8 mouse cellular contexts compared by ENCODE assay signal in genomic region chr2:27599061-27599768, GRCm38 (mm10).
A peak's percentile ranks its signal among the peaks of the same experiment; 100 is the strongest.
DNase-seq lines count a peak whose midpoint lies in the region; ATAC-seq and TF ChIP-seq lines count a peak whose summit lies in the region.

No protein-coding gene starts in this region.

- 0 out of 2 replicates have a peak, but pooled peaks cover 6% of the 10 kb centered on the region for H3K27me3 ChIP-seq in forebrain, embryonic 15.5 days
- peaks cover 48% of the 10 kb centered on the region for H3K27me3 ChIP-seq in forebrain, embryonic 12.5 days
- H3K27me3 ChIP-seq in lung, embryonic 14.5 days (ENCODE audit: insufficient read depth, low read length) = no peaks in the 10 kb centered on the region

- H3K4me1 ChIP-seq in forebrain, embryonic 15.5 days = 0 out of 2 replicates have a peak, but pooled peaks cover 5% of the 10 kb centered on the region
- no peaks in the 10 kb centered on the region for H3K4me1 ChIP-seq in forebrain, embryonic 12.5 days
- no peaks in the 10 kb centered on the region for H3K4me1 ChIP-seq in lung, embryonic 14.5 days (ENCODE audit: insufficient read depth)

- H3K36me3 ChIP-seq in forebrain, embryonic 15.5 days = no peaks in the 10 kb centered on the region
- no peaks in the 10 kb centered on the region for H3K36me3 ChIP-seq in forebrain, embryonic 12.5 days (replicated peaks)
- H3K36me3 ChIP-seq in lung, embryonic 14.5 days (ENCODE audit: insufficient read depth) = no peaks in the 10 kb centered on the region

- no peak overlapping the region; the same call in 1 of the 2 replicates for H3K27ac ChIP-seq in forebrain, embryonic 15.5 days (replicated peaks)
- H3K27ac ChIP-seq in forebrain, embryonic 12.5 days = no peak overlapping the region
- H3K27ac ChIP-seq in lung, embryonic 14.5 days (ENCODE audit: low read depth) = no peak overlapping the region

- H3K9me3 ChIP-seq in forebrain, embryonic 15.5 days = no peaks in the 10 kb centered on the region
- H3K9me3 ChIP-seq in forebrain, embryonic 12.5 days = no peaks in the 10 kb centered on the region
- no peaks in the 10 kb centered on the region for H3K9me3 ChIP-seq in lung, embryonic 14.5 days (ENCODE audit: low read depth, low read length)

- H3K4me2 ChIP-seq in forebrain, embryonic 15.5 days (replicated peaks) = no peak overlapping the region
- no peak overlapping the region for H3K4me2 ChIP-seq in forebrain, embryonic 12.5 days
- H3K4me2 ChIP-seq in lung, embryonic 14.5 days = no peak overlapping the region

- no peak for TF ChIP-seq CTCF in lung, embryonic 14.5 days (IDR thresholded peaks at IDR 0.05; ENCODE audit: low read depth)

- no peak overlapping the region for H3K9ac ChIP-seq in forebrain, embryonic 15.5 days (replicated peaks)
- H3K9ac ChIP-seq in forebrain, embryonic 12.5 days = no peak overlapping the region
- H3K9ac ChIP-seq in lung, embryonic 14.5 days = no peak overlapping the region

- peak; percentile 46; the same call in 1 of the 2 replicates for ATAC-seq in forebrain, embryonic 15.5 days (replicated peaks)
- ATAC-seq in forebrain, embryonic 12.5 days (ENCODE audit: low FRiP score) = no peak
- ATAC-seq in lung, embryonic 14.5 days (ENCODE audit: insufficient read depth) = no peak
- ATAC-seq in megakaryocyte progenitor cell, adult 5-6 weeks (replicated peaks; ENCODE audit: poor library complexity) = no peak

- H3K4me3 ChIP-seq in forebrain, embryonic 15.5 days = no peak overlapping the region
- H3K4me3 ChIP-seq in forebrain, embryonic 12.5 days (replicated peaks) = no peak overlapping the region
- H3K4me3 ChIP-seq in lung, embryonic 14.5 days (ENCODE audit: low read depth, low read length) = no peak overlapping the region

- WGBS in forebrain, embryonic 15.5 days = 51% methylated on average over 8 of the region's 8 CpGs
- 83% methylated on average over 8 of the region's 8 CpGs for WGBS in forebrain, embryonic 12.5 days
- 73% methylated on average over 8 of the region's 8 CpGs for WGBS in lung, embryonic 14.5 days

- peak; percentile 41 for DNase-seq in ovary, adult 18-20 months (ENCODE audit: low spot score)
- no peak for DNase-seq in ovary, postnatal 10 days (ENCODE audit: low spot score)
- DNase-seq in kidney, adult 8-10 months = peak; percentile 54 to 68
- DNase-seq in lung, embryonic 14.5 days = peak; percentile 28
- peak; percentile 61 for DNase-seq in testis, postnatal 10 days (ENCODE audit: low spot score)
